Mouse (Mus musculus) granulocyte monocyte progenitor cell, adult 5-6 weeks (primary cell): ENCODE results near the gene Osm. TPM values are rescaled to one million over a fixed set of nuclear protein-coding genes. Genes with fewer than 3 reads are reported as not detected.

Experiments
- ATAC-seq: replicated peaks from 2 replicates; pipeline ENCODE4 v1.8.0; 2016; ENCODE audit warnings: mild to moderate bottlenecking, moderate TSS enrichment, inconsistent platforms; ENCODE audit not compliant: poor library complexity, severe bottlenecking
- total RNA-seq, 2 experiments: library from RNA; stranded (forward) in 1 of 2; stranded (reverse) in 1 of 2; fragments of 200-712, 200-1000 nt in 1 of 2; fragments of >200 nt in 1 of 2; fragmentation: Nextera tagmentation in 1 of 2; gene quantifications; 2 replicates each; pipeline ENCODE4 v1.2.3; 2014 to 2017

Gene Osm
- total RNA-seq, 2 experiments from 2014 or later, result 10.8 to 16.6 TPM

- ATAC-seq, result peak; percentile 23
Observed at GRCm38 (mm10) chr11:4266271-4267201, 30.3 kb downstream of the Osm start.

GRCm38 (mm10) chr11:4267202-4267578 is 31.0 kb downstream of the Osm start:
- no peak for ATAC-seq

- no peak for ATAC-seq
Observed at GRCm38 (mm10) chr11:4268500-4268899, 32.3 kb downstream of the Osm start.

GRCm38 (mm10) chr11:4270744-4271459 is 34.7 kb downstream of the Osm start:
- peak; percentile 68 for ATAC-seq

GRCm38 (mm10) chr11:4271544-4271943 is 35.3 kb downstream of the Osm start:
- ATAC-seq, result no peak

GRCm38 (mm10) chr11:4276411-4276861 is 40.2 kb downstream of the Osm start:
- ATAC-seq, result no peak

- no peak for ATAC-seq
Observed at GRCm38 (mm10) chr11:4279909-4280308, 43.7 kb downstream of the Osm start.

- ATAC-seq, result no peak
Observed at GRCm38 (mm10) chr11:4281852-4282251, 45.6 kb downstream of the Osm start.

- ATAC-seq, result no peak
Observed at GRCm38 (mm10) chr11:4283627-4284026, 47.4 kb downstream of the Osm start.

- peak; percentile 65 for ATAC-seq
Observed at GRCm38 (mm10) chr11:4289280-4289679, 53.1 kb downstream of the Osm start.

Other genes starting within 250 kb of the Osm start
- not detected in 2 replicates for gene Sec14l4, start 205.0 kb upstream of the Osm start, total RNA-seq (2014; fragmentation: Nextera tagmentation)
- not detected in 2 replicates for gene Sec14l4, start 205.0 kb upstream of the Osm start, total RNA-seq (2017)
- gene Sec14l3, start 171.6 kb upstream of the Osm start, total RNA-seq (2014; fragmentation: Nextera tagmentation), result not detected in 2 replicates
- gene Sec14l3, start 171.6 kb upstream of the Osm start, total RNA-seq (2017), result not detected in 2 replicates
- 9.9 and 11.1 TPM in 2 replicates for gene Mtfp1, start 141.0 kb upstream of the Osm start, total RNA-seq (2014; fragmentation: Nextera tagmentation)
- 8.7 and 13.3 TPM in 2 replicates for gene Mtfp1, start 141.0 kb upstream of the Osm start, total RNA-seq (2017)
- not detected in 2 replicates for gene Sec14l2, start 113.0 kb upstream of the Osm start, total RNA-seq (2014; fragmentation: Nextera tagmentation)
- not detected in 2 replicates for gene Sec14l2, start 113.0 kb upstream of the Osm start, total RNA-seq (2017)
- gene Rnf215, start 101.2 kb upstream of the Osm start, total RNA-seq (2014; fragmentation: Nextera tagmentation), result 10.5 and 13.1 TPM in 2 replicates
- 6.6 and 7.8 TPM in 2 replicates for gene Rnf215, start 101.2 kb upstream of the Osm start, total RNA-seq (2017)
- gene Ccdc157, start 76.1 kb upstream of the Osm start, total RNA-seq (2014; fragmentation: Nextera tagmentation), result 0.28 and 0.73 TPM in 2 replicates
- 0.21 and 0.69 TPM in 2 replicates for gene Ccdc157, start 76.1 kb upstream of the Osm start, total RNA-seq (2017)
- 65.9 and 92.2 TPM in 2 replicates for gene Sf3a1, start 76.1 kb upstream of the Osm start, total RNA-seq (2014; fragmentation: Nextera tagmentation)
- gene Sf3a1, start 76.1 kb upstream of the Osm start, total RNA-seq (2017), result 31.2 and 35.6 TPM in 2 replicates
- gene Tbc1d10a, start 49.6 kb upstream of the Osm start, total RNA-seq (2014; fragmentation: Nextera tagmentation), result 2.9 and 5.2 TPM in 2 replicates
- 5.4 and 9.7 TPM in 2 replicates for gene Tbc1d10a, start 49.6 kb upstream of the Osm start, total RNA-seq (2017)
- gene Castor1, start 18.2 kb upstream of the Osm start, total RNA-seq (2014; fragmentation: Nextera tagmentation), result not detected in 2 replicates
- 0.10 TPM in 1 of 2 replicates, not detected in the other for gene Castor1, start 18.2 kb upstream of the Osm start, total RNA-seq (2017)
- 0.38 and 0.56 TPM in 2 replicates for gene Lif, start 21.1 kb downstream of the Osm start, total RNA-seq (2014; fragmentation: Nextera tagmentation)
- gene Lif, start 21.1 kb downstream of the Osm start, total RNA-seq (2017), result 0.86 and 1.2 TPM in 2 replicates
- 1.3 and 2.7 TPM in 2 replicates for gene Hormad2, start 204.7 kb downstream of the Osm start, total RNA-seq (2014; fragmentation: Nextera tagmentation)
- 0.52 TPM in 1 of 2 replicates, not detected in the other for gene Hormad2, start 204.7 kb downstream of the Osm start, total RNA-seq (2017)